Mouse (Mus musculus) intestine, postnatal 0 days (tissue): ENCODE results near the gene Tyw1. TPM values are rescaled to one million over a fixed set of nuclear protein-coding genes. Genes with fewer than 3 reads are reported as not detected.
A peak's percentile ranks its signal among the peaks of the same experiment; 100 is the strongest.

Experiments used
- ATAC-seq: fragments of 200-750 bp; cut with Nextera tagmentation; 2 replicates; pipeline ENCODE4 v1.8.0; 2017; ENCODE audit warnings: mild to moderate bottlenecking, moderate TSS enrichment, moderate library complexity
- H3K27ac ChIP-seq: fragments of 300-500 bp; sonication (generic); 2 replicates; pipeline ENCODE4 v1.5.1; 2014; ENCODE audit warnings: mild to moderate bottlenecking, low read depth, low read length, moderate library complexity
- H3K27me3 ChIP-seq: fragments of 300-500 bp; sonication (generic); replicated peaks from 2 replicates; pipeline ENCODE4 v1.6.1; 2014; ENCODE audit warnings: low read length, mixed read lengths; ENCODE audit not compliant: control insufficient read depth, insufficient read depth
- H3K36me3 ChIP-seq: fragments of 300-500 bp; sonication (generic); 2 replicates; pipeline ENCODE4 v1.6.1; 2014; ENCODE audit warnings: mild to moderate bottlenecking, moderate library complexity; ENCODE audit not compliant: control insufficient read depth, insufficient read depth
- H3K4me1 ChIP-seq: fragments of 300-500 bp; sonication (generic); replicated peaks from 2 replicates; pipeline ENCODE4 v1.6.1; 2014; ENCODE audit warnings: antibody characterized with exemption, low read length, mixed read lengths; ENCODE audit not compliant: control insufficient read depth, insufficient read depth
- H3K4me2 ChIP-seq: fragments of 300-500 bp; sonication (generic); replicated peaks from 2 replicates; pipeline ENCODE4 v1.6.1; 2014; ENCODE audit warnings: low read depth, mild to moderate bottlenecking, moderate library complexity
- H3K4me3 ChIP-seq: fragments of 300-500 bp; sonication (generic); 2 replicates; pipeline ENCODE4 v1.5.1; 2014; ENCODE audit warnings: low read depth, low read length
- H3K9ac ChIP-seq: fragments of 300-500 bp; sonication (generic); 2 replicates; pipeline ENCODE4 v1.6.1; 2014; ENCODE audit warnings: mild to moderate bottlenecking, low read depth, low read length
- H3K9me3 ChIP-seq: fragments of 300-500 bp; sonication (generic); 2 replicates; pipeline ENCODE4 v1.6.1; 2016; ENCODE audit warnings: mixed run types; ENCODE audit not compliant: control insufficient read depth
- CTCF ChIP-seq: sonication (generic); IDR thresholded peaks from 2 replicates; pipeline ENCODE4 v1.5.1; 2016; ENCODE audit warnings: low read depth, mild to moderate bottlenecking, control low read depth, antibody characterized with exemption, moderate library complexity
- WGBS: fragments of 180-500 bp; shearing (Covaris S2); extraction: QIAGEN DNeasy Blood & Tissue Kit; methylation state at CpG from one replicate; pipeline ENCODE4 v1.1.7; 2014; 5-methylcytosine and 5-hydroxymethylcytosine counted together
- polyA plus RNA-seq: library from polyadenylated mRNA; unstranded; fragments of >200 nt; fragmentation: Nextera tagmentation; extraction: Ambion mirVana; gene quantifications from 2 replicates; pipeline ENCODE4 v1.2.1, GENCODE M21; 2015

Tyw1 gene
- polyA plus RNA-seq, 1 experiment from 2014 or later = 12.0 TPM

GRCm38 (mm10) chr5:130298831-130299460, 43.5 kb downstream of the Tyw1 start:
- H3K27ac ChIP-seq = no peak overlapping the region
- no peak for ATAC-seq

GRCm38 (mm10) chr5:130299526-130299925, 44.1 kb downstream of the Tyw1 start:
- Histone ChIP-seq H3K36me3 (peaks cover 37% of the 10 kb centered on the region), H3K4me2 (no peak overlapping the region), H3K9ac (no peak overlapping the region), H3K9me3 (no peaks in the 10 kb centered on the region), H3K27me3 (no peaks in the 10 kb centered on the region), H3K4me1 (no peaks in the 10 kb centered on the region), H3K27ac (no peak overlapping the region), H3K4me3 (no peak overlapping the region)
- ATAC-seq = no peak
- TF ChIP-seq CTCF = no peak
- 93% methylated on average over 8 of the region's 8 CpGs for WGBS

More at GRCm38 (mm10) chr5:130298831-130299460, 43.5 kb downstream of the Tyw1 start:
- H3K9me3 ChIP-seq = no peaks in the 10 kb centered on the region
- H3K4me3 ChIP-seq = no peak overlapping the region
- WGBS = 94% methylated on average over 9 of the region's 9 CpGs
- H3K36me3 ChIP-seq = peaks cover 37% of the 10 kb centered on the region
- no peaks in the 10 kb centered on the region for H3K27me3 ChIP-seq
- H3K4me1 ChIP-seq = no peaks in the 10 kb centered on the region
- TF ChIP-seq CTCF = no peak
- H3K4me2 ChIP-seq = no peak overlapping the region
- no peak overlapping the region for H3K9ac ChIP-seq

- no peak for ATAC-seq
- Histone ChIP-seq H3K9me3 (no peaks in the 10 kb centered on the region), H3K27me3 (no peaks in the 10 kb centered on the region), H3K27ac (no peak overlapping the region), H3K9ac (no peak overlapping the region), H3K36me3 (peaks cover 38% of the 10 kb centered on the region), H3K4me2 (no peak overlapping the region), H3K4me1 (no peaks in the 10 kb centered on the region), H3K4me3 (no peak overlapping the region)
- no peak for TF ChIP-seq CTCF
- WGBS = 92% methylated on average over 6 of the region's 6 CpGs
Observed at GRCm38 (mm10) chr5:130303611-130304010, 48.2 kb downstream of the Tyw1 start.

GRCm38 (mm10) chr5:130307921-130308320, 52.5 kb downstream of the Tyw1 start:
- WGBS = 82% methylated on average over 7 of the region's 7 CpGs
- no peak overlapping the region for H3K27ac ChIP-seq

GRCm38 (mm10) chr5:130310077-130310476, 54.7 kb downstream of the Tyw1 start:
- Histone ChIP-seq H3K9me3 (no peaks in the 10 kb centered on the region), H3K4me1 (no peaks in the 10 kb centered on the region), H3K36me3 (peaks cover 12% of the 10 kb centered on the region), H3K27ac (no peak overlapping the region), H3K9ac (no peak overlapping the region), H3K4me3 (no peak overlapping the region), H3K4me2 (no peak overlapping the region), H3K27me3 (no peaks in the 10 kb centered on the region)
- ATAC-seq = no peak
- WGBS = 94% methylated on average over 4 of the region's 4 CpGs
- peak; percentile 37 for TF ChIP-seq CTCF

More at GRCm38 (mm10) chr5:130307921-130308320, 52.5 kb downstream of the Tyw1 start:
- Histone ChIP-seq H3K27me3 (no peaks in the 10 kb centered on the region), H3K9ac (no peak overlapping the region), H3K4me3 (no peak overlapping the region), H3K4me1 (no peaks in the 10 kb centered on the region), H3K9me3 (no peaks in the 10 kb centered on the region), H3K36me3 (peaks cover 18% of the 10 kb centered on the region), H3K4me2 (no peak overlapping the region)
- ATAC-seq = no peak
- TF ChIP-seq CTCF = no peak

- H3K4me2 ChIP-seq = no peak overlapping the region
- no peaks in the 10 kb centered on the region for H3K27me3 ChIP-seq
- peaks cover 7% of the 10 kb centered on the region for H3K36me3 ChIP-seq
- no peak overlapping the region for H3K4me3 ChIP-seq
- ATAC-seq = no peak
- WGBS = 58% methylated on average over 7 of the region's 7 CpGs
- no peak for TF ChIP-seq CTCF
- H3K4me1 ChIP-seq = no peaks in the 10 kb centered on the region
- no peaks in the 10 kb centered on the region for H3K9me3 ChIP-seq
- no peak overlapping the region for H3K27ac ChIP-seq
- H3K9ac ChIP-seq = no peak overlapping the region
Observed at GRCm38 (mm10) chr5:130310827-130311226, 55.4 kb downstream of the Tyw1 start.

- H3K4me3 ChIP-seq = no peak overlapping the region
- ATAC-seq = no peak
- H3K9me3 ChIP-seq = no peaks in the 10 kb centered on the region
- H3K9ac ChIP-seq = no peak overlapping the region
- peaks cover 4% of the 10 kb centered on the region for H3K36me3 ChIP-seq
- H3K27me3 ChIP-seq = no peaks in the 10 kb centered on the region
- no peak overlapping the region for H3K4me2 ChIP-seq
- no peak for TF ChIP-seq CTCF
- 82% methylated on average over 3 of the region's 3 CpGs for WGBS
- no peaks in the 10 kb centered on the region for H3K4me1 ChIP-seq
- no peak overlapping the region for H3K27ac ChIP-seq
Observed at GRCm38 (mm10) chr5:130313488-130313887, 58.1 kb downstream of the Tyw1 start.
